Mouse (Mus musculus) myocyte (in vitro differentiated cells): ENCODE measurements around the gene Clasp1. TPM values are rescaled to one million over a fixed set of nuclear protein-coding genes. Genes with fewer than 3 reads are reported as not detected.

Experiments used
- H3K27me3 ChIP-seq: one replicate; pipeline ENCODE4 v1.6.1; 2011; ENCODE audit not compliant: control insufficient read depth, insufficient read depth, insufficient read length
- H3K36me3 ChIP-seq: one replicate; pipeline ENCODE4 v1.6.1; 2011; ENCODE audit not compliant: control insufficient read depth, insufficient read depth
- H3K4me2 ChIP-seq: one replicate; pipeline ENCODE4 v1.6.1; 2011; ENCODE audit warnings: low read depth, control low read depth
- H3K4me3 ChIP-seq: one replicate; pipeline ENCODE4 v1.5.1; 2011; ENCODE audit warnings: mild to moderate bottlenecking, control low read depth, moderate library complexity
- H3K79me2 ChIP-seq: one replicate; pipeline ENCODE4 v1.6.1; 2011; ENCODE audit not compliant: control insufficient read depth, insufficient read depth
- H3ac ChIP-seq: one replicate; pipeline ENCODE4 v1.6.1; 2011; ENCODE audit not compliant: control insufficient read depth, insufficient read length
- CEBPB ChIP-seq: IDR thresholded peaks from 2 replicates; pipeline ENCODE4 v1.6.1; 2011; ENCODE audit warnings: mild to moderate bottlenecking, moderate library complexity; ENCODE audit not compliant: poor library complexity, insufficient read depth, severe bottlenecking
- E2F4 ChIP-seq: IDR thresholded peaks from one replicate; pipeline ENCODE4 v1.6.1; 2011; ENCODE audit warnings: mild to moderate bottlenecking, control low read depth, moderate library complexity; ENCODE audit not compliant: insufficient read depth
- MAX ChIP-seq: IDR thresholded peaks from one replicate; pipeline ENCODE4 v1.6.1; 2011; ENCODE audit warnings: low read depth, mild to moderate bottlenecking, control low read depth
- MYOD1 ChIP-seq, 3 experiments: IDR thresholded peaks; one replicate each; pipeline ENCODE4 v1.6.1; 2011; ENCODE audit warnings: control low read depth in 2 of 3, low read depth in 2 of 3, mild to moderate bottlenecking in 2 of 3, moderate library complexity in 1 of 3; ENCODE audit not compliant: insufficient read length in 2 of 3, control insufficient read depth in 1 of 3
- MYOG ChIP-seq, 3 experiments: IDR thresholded peaks; one replicate each; pipeline ENCODE4 v1.6.1; 2011; ENCODE audit warnings: control low read depth in 2 of 3, low read depth in 2 of 3, mild to moderate bottlenecking in 2 of 3; ENCODE audit not compliant: insufficient read length in 2 of 3, control insufficient read depth in 1 of 3, insufficient read depth in 1 of 3
- POLR2A ChIP-seq: IDR thresholded peaks from one replicate; pipeline ENCODE4 v1.6.1; 2011; ENCODE audit warnings: low read depth, mild to moderate bottlenecking, control low read depth, moderate library complexity; ENCODE audit not compliant: insufficient read length
- POLR2AphosphoS2 ChIP-seq: IDR thresholded peaks from one replicate; pipeline ENCODE4 v1.6.1; 2011; ENCODE audit warnings: low read depth, control low read depth; ENCODE audit not compliant: insufficient read length
- REST ChIP-seq: IDR thresholded peaks from one replicate; pipeline ENCODE4 v1.6.1; 2011; ENCODE audit warnings: mild to moderate bottlenecking, control low read depth, moderate library complexity; ENCODE audit not compliant: insufficient read depth, insufficient read length
- SRF ChIP-seq: IDR thresholded peaks from one replicate; pipeline ENCODE4 v1.6.1; 2011; ENCODE audit warnings: low read depth; ENCODE audit not compliant: control insufficient read depth, insufficient read length
- TCF12 ChIP-seq: IDR thresholded peaks from one replicate; pipeline ENCODE4 v1.6.1; 2011; ENCODE audit warnings: mild to moderate bottlenecking, control low read depth; ENCODE audit not compliant: poor library complexity, insufficient read depth, severe bottlenecking
- TCF3 ChIP-seq: IDR thresholded peaks from one replicate; pipeline ENCODE4 v1.6.1; 2011; ENCODE audit warnings: low read depth, control low read depth; ENCODE audit not compliant: insufficient read length
- USF1 ChIP-seq: IDR thresholded peaks from one replicate; pipeline ENCODE4 v1.6.1; 2011; ENCODE audit warnings: low read depth, mild to moderate bottlenecking, control low read depth, moderate library complexity
- polyA plus RNA-seq: library from polyadenylated mRNA; unstranded; fragments of >200 nt; fragmentation: generic; extraction: Trizol; gene quantifications from one replicate; pipeline ENCODE4 v1.2.1, GENCODE M21; 2012; ENCODE audit warnings: missing spikeins

The Clasp1 gene
- polyA plus RNA-seq, 1 experiment: 31.1 TPM

DNA sequence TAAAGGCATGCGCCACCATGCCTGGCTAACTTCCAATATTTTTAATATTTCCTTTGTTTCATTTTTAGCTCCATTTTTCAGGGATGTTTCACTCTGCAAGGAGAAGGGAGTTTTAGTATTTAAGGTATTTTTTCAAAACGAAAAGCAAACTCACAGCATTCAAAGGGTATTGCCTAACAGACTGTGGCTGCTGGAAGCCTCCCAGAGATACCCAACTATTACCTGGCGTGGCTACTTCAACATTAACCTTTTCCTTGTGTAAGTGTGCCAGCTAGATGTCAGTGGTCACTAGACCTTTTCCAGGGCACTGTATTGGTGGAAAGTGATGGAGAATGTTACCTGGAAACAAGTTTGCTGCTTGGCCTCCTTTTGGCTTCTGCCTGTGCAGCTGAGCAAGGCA, 164.6 kb downstream of the Clasp1 start:
- Histone ChIP-seq H3ac (no peak overlapping the region), H3K27me3 (no peaks in the 10 kb centered on the region), H3K4me3 (no peak overlapping the region), H3K4me2 (no peak overlapping the region), H3K79me2 (no peaks in the 10 kb centered on the region), H3K36me3 (peaks cover 55% of the 10 kb centered on the region)
- TF ChIP-seq POLR2AphosphoS2 (no peak), REST (no peak), TCF12 (no peak), USF1 (no peak), CEBPB (no peak), MYOG (IDR thresholded peaks at IDR 0.05; ENCODE audit: control insufficient read depth in 1 of 3, insufficient read depth in 1 of 3, insufficient read length in 2 of 3, low read depth in 2 of 3) (no peak), MAX (no peak)

- Histone ChIP-seq H3K79me2 (no peaks in the 10 kb centered on the region), H3ac (no peak overlapping the region), H3K4me2 (no peak overlapping the region), H3K27me3 (no peaks in the 10 kb centered on the region), H3K4me3 (no peak overlapping the region), H3K36me3 (peaks cover 46% of the 10 kb centered on the region)
- TF ChIP-seq REST: no peak
- no peak for TF ChIP-seq TCF12
- no peak for TF ChIP-seq POLR2AphosphoS2
- no peak for TF ChIP-seq POLR2A
- no peak for TF ChIP-seq MYOG (IDR thresholded peaks at IDR 0.05; ENCODE audit: control insufficient read depth in 1 of 3, insufficient read depth in 1 of 3, insufficient read length in 2 of 3, low read depth in 2 of 3)
- no peak for TF ChIP-seq TCF3
- TF ChIP-seq MYOD1 (IDR thresholded peaks at IDR 0.05; ENCODE audit: control insufficient read depth in 1 of 3, insufficient read length in 2 of 3, low read depth in 2 of 3): no peak
- TF ChIP-seq SRF: no peak
- TF ChIP-seq MAX: no peak
Measured at GRCm38 (mm10) chr1:118554961-118555360, 166.1 kb downstream of the Clasp1 start.

GRCm38 (mm10) chr1:118559716-118560115, 170.9 kb downstream of the Clasp1 start:
- no peaks in the 10 kb centered on the region for H3K27me3 ChIP-seq
- no peak for TF ChIP-seq MYOG (IDR thresholded peaks at IDR 0.05; ENCODE audit: control insufficient read depth in 1 of 3, insufficient read depth in 1 of 3, insufficient read length in 2 of 3, low read depth in 2 of 3)
- TF ChIP-seq SRF: no peak
- TF ChIP-seq POLR2A: no peak
- TF ChIP-seq POLR2AphosphoS2: no peak
- no peak for TF ChIP-seq MYOD1 (IDR thresholded peaks at IDR 0.05; ENCODE audit: control insufficient read depth in 1 of 3, insufficient read length in 2 of 3, low read depth in 2 of 3)
- TF ChIP-seq MAX: no peak
- no peak for TF ChIP-seq TCF12
- no peak for TF ChIP-seq CEBPB
- no peak for TF ChIP-seq USF1
- TF ChIP-seq REST: no peak
- TF ChIP-seq E2F4: no peak
- no peak for TF ChIP-seq TCF3
- no peak overlapping the region for H3K4me2 ChIP-seq
- H3K79me2 ChIP-seq: no peaks in the 10 kb centered on the region
- H3ac ChIP-seq: no peak overlapping the region
- no peak overlapping the region for H3K4me3 ChIP-seq
- H3K36me3 ChIP-seq: peaks cover 52% of the 10 kb centered on the region

DNA sequence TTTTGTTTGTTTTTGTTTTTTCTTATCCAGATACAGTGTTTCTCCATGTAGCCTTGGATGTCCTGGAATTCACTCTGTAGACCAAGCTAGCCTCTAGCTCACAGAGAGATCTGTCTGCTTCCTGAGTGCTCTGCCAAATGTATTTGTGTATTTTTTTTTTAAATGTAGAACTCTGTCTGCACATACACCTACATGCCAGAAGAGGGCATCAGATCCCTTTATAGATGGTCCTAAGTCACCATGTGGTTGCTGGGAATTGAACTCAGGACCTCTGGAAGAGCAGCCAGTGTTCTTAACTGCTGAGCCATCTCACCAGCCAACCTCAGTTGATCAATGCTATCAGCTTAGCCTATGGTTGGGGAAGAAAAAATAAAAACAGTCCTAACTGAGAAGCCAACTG, 175.7 kb downstream of the Clasp1 start:
- no peaks in the 10 kb centered on the region for H3K27me3 ChIP-seq
- no peaks in the 10 kb centered on the region for H3K79me2 ChIP-seq
- H3K36me3 ChIP-seq: peaks cover 58% of the 10 kb centered on the region
- H3ac ChIP-seq: no peak overlapping the region
- TF ChIP-seq POLR2A (no peak), MAX (no peak), REST (no peak), USF1 (no peak), SRF (no peak), TCF12 (no peak), E2F4 (no peak), MYOG (IDR thresholded peaks at IDR 0.05; ENCODE audit: control insufficient read depth in 1 of 3, insufficient read depth in 1 of 3, insufficient read length in 2 of 3, low read depth in 2 of 3) (no peak), MYOD1 (IDR thresholded peaks at IDR 0.05; ENCODE audit: control insufficient read depth in 1 of 3, insufficient read length in 2 of 3, low read depth in 2 of 3) (no peak), CEBPB (no peak), TCF3 (no peak), POLR2AphosphoS2 (no peak)
- H3K4me2 ChIP-seq: no peak overlapping the region
- H3K4me3 ChIP-seq: no peak overlapping the region

DNA sequence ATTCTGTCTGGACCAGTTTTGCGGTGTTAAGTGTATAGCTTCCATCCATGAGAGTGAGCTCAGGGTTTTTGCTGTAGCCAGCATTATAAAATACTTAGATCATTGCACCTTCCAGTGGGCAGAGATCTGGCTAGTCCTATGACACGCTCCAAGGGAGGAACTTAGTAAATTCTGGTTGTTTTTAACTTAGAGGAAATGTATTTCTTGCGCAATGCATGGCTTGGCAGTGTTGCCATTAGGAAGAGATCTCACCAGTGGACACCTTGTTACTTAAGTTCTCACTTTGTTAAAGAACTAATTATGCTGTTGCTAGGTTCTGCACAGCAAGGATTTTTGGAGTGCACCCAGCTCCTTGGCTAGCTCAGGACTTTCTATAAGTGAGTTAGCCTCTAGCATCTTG, 178.8 kb downstream of the Clasp1 start:
- Histone ChIP-seq H3K27me3 (no peaks in the 10 kb centered on the region), H3K4me3 (no peak overlapping the region), H3K36me3 (peaks cover 44% of the 10 kb centered on the region), H3K79me2 (no peaks in the 10 kb centered on the region), H3ac (no peak overlapping the region), H3K4me2 (no peak overlapping the region)
- no peak for TF ChIP-seq MAX
- TF ChIP-seq MYOG (IDR thresholded peaks at IDR 0.05; ENCODE audit: control insufficient read depth in 1 of 3, insufficient read depth in 1 of 3, insufficient read length in 2 of 3, low read depth in 2 of 3): no peak
- no peak for TF ChIP-seq SRF
- no peak for TF ChIP-seq POLR2A
